Mouse (Mus musculus) testis, adult 2 months (tissue): Measurements from ENCODE around the gene Igsf21.

ENCODE experiments used
- CTCF ChIP-seq: fragments of 200-500 bp; IDR thresholded peaks from 2 replicates; pipeline ENCODE4 v1.5.1; 2012; ENCODE audit warnings: low read depth, mild to moderate bottlenecking, inconsistent platforms, low read length, moderate library complexity; ENCODE audit not compliant: control insufficient read depth, insufficient read depth, insufficient replicate concordance
- POLR2A ChIP-seq: fragments of 200-500 bp; IDR thresholded peaks from 2 replicates; pipeline ENCODE4 v1.6.1; 2012; ENCODE audit warnings: low read depth, mild to moderate bottlenecking, inconsistent platforms, low read length, moderate library complexity; ENCODE audit not compliant: control insufficient read depth

DNA sequence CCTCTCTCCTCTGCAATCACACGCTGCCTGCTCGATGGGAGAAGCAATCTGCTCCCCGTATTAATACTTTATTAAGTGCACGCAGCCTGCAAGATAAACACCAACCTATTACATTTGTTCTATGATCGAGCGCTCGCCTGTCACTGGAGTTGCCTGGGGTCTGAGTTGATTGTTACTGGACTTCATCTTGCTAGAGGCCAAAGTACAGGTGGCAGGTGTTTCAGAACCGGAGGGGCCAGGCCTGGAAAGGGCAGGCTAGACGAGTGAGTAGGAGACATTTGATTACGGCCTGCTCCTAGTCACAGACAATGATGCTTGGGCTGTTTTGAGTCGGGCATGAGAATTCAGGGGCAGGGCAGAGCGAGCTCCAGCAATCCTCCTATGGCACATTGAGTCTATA is 73.5 kb downstream of the Igsf21 start:
- no peak for TF ChIP-seq CTCF
- TF ChIP-seq POLR2A = no peak
